Mouse (Mus musculus): ENCODE data around the gene Sbds.

Gene Sbds

DNA sequence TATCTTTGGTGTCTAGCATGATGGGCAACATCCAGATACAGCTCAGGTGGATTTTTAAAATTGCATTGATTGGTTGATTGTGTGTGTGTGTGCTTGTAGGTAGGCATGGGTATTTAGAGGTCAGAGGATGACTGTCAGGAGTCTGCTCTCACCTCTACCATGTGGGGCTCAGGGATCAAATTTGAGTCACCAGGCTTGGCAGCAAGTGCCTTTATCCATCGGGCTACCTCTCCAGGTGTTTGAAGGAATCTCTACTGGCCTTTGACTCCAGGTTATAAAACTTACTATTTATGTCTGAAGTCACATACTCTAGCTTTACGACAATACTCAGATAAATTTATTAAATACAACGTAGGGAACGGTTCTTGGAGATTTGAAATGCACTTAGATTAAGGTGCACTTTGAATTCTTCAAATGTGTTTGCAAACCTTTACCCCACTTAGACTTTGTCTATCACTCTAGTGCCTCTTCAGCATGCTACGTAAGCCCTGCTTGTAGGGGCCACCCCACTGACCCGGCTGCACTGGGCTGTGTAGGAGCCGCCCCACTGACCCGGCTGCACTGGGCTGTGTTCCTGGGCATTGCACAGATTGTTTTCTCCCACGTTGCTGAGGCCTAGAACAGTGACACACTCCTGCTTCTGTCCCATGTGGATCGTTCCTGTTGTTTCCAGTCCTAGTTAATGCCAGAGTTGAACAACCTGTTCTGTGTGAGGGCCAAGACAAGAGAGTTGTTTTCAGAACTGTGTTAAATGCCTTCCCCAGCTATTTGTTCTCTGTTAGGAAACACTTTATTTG is 54.9 kb downstream of the Sbds start:
- DNase-seq (ENCODE audit: low spot score in 2 of 2), result no peak

- no peak for DNase-seq (ENCODE audit: low spot score in 2 of 2)
Measured at GRCm38 (mm10) chr5:130197981-130198380, 57.3 kb downstream of the Sbds start.

DNA sequence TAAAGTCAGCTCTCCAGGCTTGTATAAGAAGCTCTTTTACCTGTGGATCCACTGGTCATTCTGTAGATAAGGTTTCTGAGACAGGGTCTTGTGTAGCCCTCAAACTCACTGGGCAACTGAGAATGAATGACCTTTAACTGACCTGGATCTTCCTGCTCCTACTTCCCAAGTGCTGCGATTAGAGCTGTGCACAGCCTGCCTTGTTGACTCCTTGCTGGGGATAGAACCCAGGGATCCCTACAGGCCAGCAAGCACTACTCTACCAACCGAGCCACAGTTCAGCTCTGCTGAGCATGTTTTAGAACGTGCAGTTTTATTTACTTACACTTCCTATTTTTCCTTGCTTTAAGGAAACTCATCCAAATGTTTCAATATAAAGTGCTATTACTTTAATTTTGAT is 57.9 kb downstream of the Sbds start:
- DNase-seq (ENCODE audit: low spot score in 2 of 2), result no peak

GRCm38 (mm10) chr5:130196307-130196706 is 59.0 kb downstream of the Sbds start:
- no peak for DNase-seq (ENCODE audit: low spot score in 2 of 2)

Measured in frontal cortex, postnatal 25 days (tissue).